Mouse (Mus musculus) left cerebral cortex, postnatal 25 days (tissue): ENCODE data around the gene Tal1. TPM values are rescaled to one million over a fixed set of nuclear protein-coding genes. Genes with fewer than 3 reads are reported as not detected.
A peak's percentile ranks its signal among the peaks of the same experiment; 100 is the strongest.

Experiments
- DNase-seq, 2 experiments: peaks; one replicate each; pipeline ENCODE4 v3.0.0; 2022; ENCODE audit warnings: low spot score in 2 of 2, mixed read lengths in 1 of 2
- intact Hi-C: fragments of 180-260 bp; cut with DNase I; formaldehyde crosslinking; loops from one replicate; pipeline ENCODE4 v1.15.1; 2025
- total RNA-seq, 2 experiments: library from RNA; stranded (reverse); gene quantifications; 2 replicates each; pipeline ENCODE4 v1.2.3; 2021

The Tal1 gene
- total RNA-seq, 2 experiments from 2014 or later = 1.2 to 1.5 TPM

DNA sequence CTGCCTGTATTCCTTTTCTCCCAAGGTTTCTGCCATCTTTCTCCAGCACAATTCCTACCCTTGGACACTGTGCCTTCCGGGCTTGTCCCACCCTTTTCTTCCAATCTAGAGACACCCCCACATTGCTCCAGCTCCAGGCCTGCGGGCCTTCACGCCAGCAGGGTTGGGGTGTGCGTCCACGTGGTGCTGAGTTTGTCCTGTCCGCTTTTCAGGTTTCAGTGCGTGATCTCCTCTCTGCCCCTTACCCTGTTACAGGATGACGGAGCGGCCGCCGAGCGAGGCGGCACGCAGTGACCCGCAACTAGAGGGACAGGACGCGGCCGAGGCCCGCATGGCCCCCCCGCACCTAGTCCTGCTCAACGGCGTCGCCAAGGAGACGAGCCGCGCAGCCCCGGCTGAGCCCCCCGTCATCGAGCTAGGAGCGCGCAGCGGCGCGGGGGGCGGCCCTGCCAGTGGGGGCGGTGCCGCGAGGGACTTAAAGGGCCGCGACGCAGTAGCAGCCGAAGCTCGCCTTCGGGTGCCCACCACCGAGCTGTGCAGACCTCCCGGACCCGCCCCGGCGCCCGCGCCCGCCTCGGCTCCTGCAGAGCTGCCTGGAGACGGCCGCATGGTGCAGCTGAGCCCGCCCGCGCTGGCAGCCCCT lies 6.8 kb downstream of the Tal1 start:
- intact Hi-C loops = no loop called here
- peak in 1 of 2 experiments; percentile 34 for DNase-seq

GRCm38 (mm10) chr4:115063518-115064239 lies 7.5 kb downstream of the Tal1 start:
- no peak for DNase-seq
- intact Hi-C loops = no loop called here

DNA sequence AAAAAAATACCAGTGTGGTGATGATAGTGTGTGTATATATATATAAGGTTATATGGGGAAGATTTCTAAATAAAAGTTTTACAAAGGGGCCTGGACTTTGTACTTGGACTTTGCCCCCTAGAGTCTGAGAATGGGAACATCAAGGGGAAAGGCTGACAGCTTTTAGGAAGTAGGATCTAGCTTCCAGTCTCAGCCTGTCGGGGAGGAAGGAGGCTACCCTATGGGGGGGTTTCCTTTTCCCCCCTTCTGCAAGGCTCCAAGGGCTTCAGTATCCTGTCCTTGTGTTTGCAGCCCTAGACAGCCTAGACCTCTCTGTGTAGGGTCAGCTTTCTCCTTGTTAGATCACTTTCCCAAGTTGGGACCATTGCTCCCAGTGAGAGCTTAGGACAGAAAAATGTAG lies 15.4 kb downstream of the Tal1 start:
- DNase-seq = no peak
- intact Hi-C loops = no loop called here

GRCm38 (mm10) chr4:115074789-115075188 lies 18.6 kb downstream of the Tal1 start:
- no peak for DNase-seq
- intact Hi-C loops = no loop called here

- no peak for DNase-seq
- intact Hi-C loops = no loop called here
These were observed 19.1 kb downstream of the Tal1 start for GRCm38 (mm10) chr4:115075204-115075915.

DNA sequence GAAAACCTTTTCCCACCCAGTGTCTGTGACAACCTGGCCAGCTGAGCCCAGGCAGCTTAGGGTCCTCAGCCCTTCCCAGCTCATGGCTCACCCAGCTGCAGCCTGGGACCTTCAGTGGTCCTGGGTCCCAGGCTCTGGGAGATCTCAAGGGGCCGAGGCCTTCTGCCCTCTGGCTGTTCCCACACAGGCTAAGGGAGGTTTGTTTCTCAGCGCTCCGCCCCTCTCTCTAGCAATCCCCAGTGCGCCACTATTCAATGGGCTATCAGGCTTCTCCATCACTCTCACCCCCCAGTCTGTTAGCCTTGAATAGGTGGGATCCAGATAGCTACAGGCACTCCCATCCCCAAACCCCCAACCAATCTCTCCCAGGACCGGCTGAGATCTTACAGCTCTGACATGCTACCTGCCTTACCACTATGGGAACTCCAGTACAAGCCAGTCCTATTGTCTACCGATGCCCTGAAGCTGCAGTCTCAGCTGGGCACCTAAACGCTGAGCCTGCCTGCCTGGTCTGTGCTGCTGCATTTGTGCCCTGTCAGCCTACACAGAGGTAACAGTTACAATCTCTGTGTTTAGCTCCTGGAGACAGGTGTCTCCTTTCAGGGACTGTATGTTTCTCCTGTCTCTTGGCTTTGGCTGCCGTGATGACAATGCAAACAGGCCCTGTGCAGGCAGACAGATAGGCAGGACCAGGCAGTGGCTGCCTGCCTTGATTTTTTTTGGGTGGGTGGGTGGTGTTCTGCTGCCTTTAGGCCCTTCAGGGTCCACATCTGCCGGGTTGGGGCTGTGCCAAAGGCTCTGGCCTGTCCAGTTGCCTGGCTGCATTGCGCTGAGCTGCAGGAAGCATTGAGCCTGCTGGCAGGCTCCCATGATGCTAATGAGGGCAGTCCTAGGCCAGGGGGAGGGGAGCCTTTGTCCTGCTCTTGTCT lies 22.9 kb downstream of the Tal1 start:
- DNase-seq = no peak
- intact Hi-C loops = no loop called here

- intact Hi-C loops = no loop called here
- no peak for DNase-seq
These were observed 23.7 kb downstream of the Tal1 start for GRCm38 (mm10) chr4:115079821-115080349.

- no peak for DNase-seq
- intact Hi-C loops = no loop called here
These were observed 26.8 kb downstream of the Tal1 start for GRCm38 (mm10) chr4:115083031-115083430.

- DNase-seq = peak; percentile 41 to 52
- intact Hi-C loops = loop anchor here (2.0 kb wide), 2 partner anchors 37 to 47 kb away; no protein-coding TSS in a partner anchor
These were observed 29.4 kb downstream of the Tal1 start for GRCm38 (mm10) chr4:115085522-115086095.

- no peak for DNase-seq
- intact Hi-C loops = no loop called here
These were observed 30.0 kb downstream of the Tal1 start for GRCm38 (mm10) chr4:115086257-115086656.

- intact Hi-C loops = no loop called here
- DNase-seq = no peak
These were observed 30.7 kb downstream of the Tal1 start for GRCm38 (mm10) chr4:115086763-115087415.

DNA sequence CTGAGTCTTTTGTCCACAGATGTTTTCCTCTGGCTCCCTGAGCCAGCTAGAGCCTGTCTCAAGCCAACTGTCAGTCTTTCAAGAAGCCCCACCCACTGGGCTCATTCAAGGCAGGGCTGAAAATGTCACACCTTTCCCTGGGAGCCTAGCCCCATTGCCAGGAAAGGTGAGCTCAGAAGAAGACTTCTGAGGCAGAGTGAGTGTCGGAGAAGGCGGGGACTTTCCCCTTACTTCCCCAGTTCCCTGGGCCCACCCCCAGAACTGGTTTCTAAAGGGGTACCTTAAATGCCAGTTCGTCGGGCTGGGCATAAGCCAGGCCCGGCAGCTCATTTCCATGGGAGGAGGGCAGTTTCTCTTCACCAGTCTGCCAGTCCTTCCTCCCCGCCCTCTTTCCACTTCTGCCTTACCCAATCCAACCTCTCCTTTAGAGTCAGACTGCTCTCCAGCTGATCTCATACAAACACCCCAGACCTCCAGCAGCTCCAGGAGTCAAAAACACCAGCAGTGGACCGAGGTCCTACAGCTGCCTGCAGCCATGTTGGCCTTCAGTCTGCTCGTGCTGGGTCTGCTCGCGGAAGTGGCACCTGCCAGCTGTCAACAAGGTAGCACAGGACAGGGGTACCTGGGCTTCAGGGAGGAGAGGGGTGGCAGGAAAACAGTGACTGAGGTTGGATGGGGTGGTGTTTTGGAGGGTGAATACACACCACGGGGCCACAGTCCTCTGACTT lies 32.5 kb downstream of the Tal1 start, which contains the start of gene Pdzk1ip1:
Pdzk1ip1 (plus strand) TSS at position 98 of the 728 bp plus-strand sequence.
- intact Hi-C loops = no loop called here
- no peak for DNase-seq

GRCm38 (mm10) chr4:115090592-115090991 lies 34.4 kb downstream of the Tal1 start:
- no peak for DNase-seq
- intact Hi-C loops = no loop called here

GRCm38 (mm10) chr4:115091806-115092205 lies 35.6 kb downstream of the Tal1 start:
- intact Hi-C loops = no loop called here
- no peak for DNase-seq

GRCm38 (mm10) chr4:115093331-115093864 lies 37.2 kb downstream of the Tal1 start:
- DNase-seq = no peak
- intact Hi-C loops = no loop called here

DNA sequence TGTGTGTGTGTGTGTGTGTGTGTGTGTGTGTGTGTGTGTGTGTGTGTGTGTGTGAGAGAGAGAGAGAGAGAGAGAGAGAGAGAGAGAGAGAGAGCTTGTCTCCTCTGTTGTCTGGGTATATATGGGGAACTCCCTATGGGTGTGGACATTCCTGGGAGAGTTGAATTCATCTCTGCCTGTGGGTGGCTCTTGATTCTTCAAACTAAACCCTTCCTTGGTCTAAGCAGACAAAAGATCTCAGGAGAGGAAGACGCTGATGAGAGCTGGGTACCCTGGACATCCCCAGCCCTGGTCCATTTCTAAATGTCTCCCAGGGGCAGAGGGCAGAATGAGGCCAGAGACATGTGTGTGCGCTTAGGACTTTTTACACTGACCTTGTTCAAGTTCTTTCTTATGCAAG lies 37.8 kb downstream of the Tal1 start:
- no peak for DNase-seq
- intact Hi-C loops = no loop called here

DNA sequence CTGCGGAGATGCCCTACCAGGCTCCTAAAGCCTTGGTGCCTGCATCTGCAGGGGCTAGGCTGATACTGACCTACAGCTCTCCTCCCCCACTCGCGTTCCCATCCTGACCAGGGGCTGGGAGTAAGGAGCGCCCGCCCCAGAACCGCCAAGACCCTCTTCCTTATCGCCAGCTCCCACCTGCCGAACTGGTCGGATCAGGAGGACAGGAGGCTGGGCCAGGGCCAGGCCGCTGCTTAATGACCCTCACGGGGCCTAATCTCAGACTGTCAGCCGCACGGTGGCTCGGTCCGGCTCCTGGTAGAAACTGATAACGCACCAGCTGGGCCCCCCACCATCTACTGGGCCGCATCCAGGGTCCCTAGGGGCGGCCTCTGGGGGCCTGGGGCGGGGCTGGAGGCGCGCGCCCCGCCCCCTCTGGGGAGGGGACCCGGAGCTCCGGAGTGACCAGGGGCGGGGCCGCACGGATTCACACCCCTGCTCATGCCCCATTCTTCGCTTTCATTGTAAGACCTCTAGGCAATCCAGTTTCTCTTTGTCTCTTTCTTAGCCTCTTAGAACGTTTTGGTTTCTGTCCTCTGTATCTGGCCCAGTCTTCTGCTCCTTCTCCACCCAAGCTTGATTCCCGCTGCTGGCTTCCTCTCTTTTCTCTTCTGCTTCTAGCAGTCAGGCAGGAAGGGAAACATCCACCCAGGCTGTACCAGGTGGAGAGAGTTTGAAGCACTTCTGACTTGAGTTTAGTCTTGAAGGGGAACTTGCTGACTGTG lies 39.6 kb downstream of the Tal1 start:
- DNase-seq = no peak
- intact Hi-C loops = loop anchor here (5.0 kb wide), 1 partner anchor 99 kb away; no protein-coding TSS in a partner anchor
